Mouse (Mus musculus) heart, postnatal 0 days (tissue): Measurements from ENCODE around the gene Eif4enif1.

Experiments
- CTCF ChIP-seq: IDR thresholded peaks from 2 replicates; pipeline ENCODE4 v1.5.1; 2016; ENCODE audit warnings: antibody characterized with exemption, control low read depth, low read depth
- EP300 ChIP-seq: IDR thresholded peaks from 2 replicates; pipeline ENCODE4 v1.6.1; 2016; ENCODE audit warnings: antibody characterized with exemption, low read depth

GRCm38 (mm10) chr11:3290640-3291310, 88.6 kb downstream of the Eif4enif1 start:
- no peak for TF ChIP-seq CTCF
- TF ChIP-seq EP300, result no peak
